Mouse (Mus musculus): Measurements from ENCODE around the gene Vps11. TPM values are rescaled to one million over a fixed set of nuclear protein-coding genes. Genes with fewer than 3 reads are reported as not detected.
A peak's percentile ranks its signal among the peaks of the same experiment; 100 is the strongest.
"Not testable (repeated sequence)": the region's sequence is repeated elsewhere in the genome, so short reads cannot be mapped to it uniquely, and the experiment has no call there.

Vps11 gene
- total and polyA plus RNA-seq, 2 experiments from 2014 or later: 17.7 to 27.8 TPM

- no peaks in the 10 kb centered on the region for H3K9me3 ChIP-seq (replicated peaks; ENCODE audit: control insufficient read depth, low read length)
- peaks cover 23% of the 10 kb centered on the region for H3K4me1 ChIP-seq (ENCODE audit: control insufficient read depth, insufficient read depth)
- H3K27me3 ChIP-seq (ENCODE audit: control insufficient read depth, insufficient read depth, low read length): no peaks in the 10 kb centered on the region
- H3K4me3 ChIP-seq (ENCODE audit: low read depth, low read length): no peak overlapping the region
- no peak for DNase-seq (ENCODE audit: low spot score)
- no peak overlapping the region for H3K4me2 ChIP-seq (ENCODE audit: low read depth, low read length)
- H3K27ac ChIP-seq (ENCODE audit: low read depth): no peak overlapping the region
- TF ChIP-seq CTCF (IDR thresholded peaks at IDR 0.05; ENCODE audit: low read depth) (no peak), EP300 (IDR thresholded peaks at IDR 0.05; ENCODE audit: low read depth) (no peak)
- no peak for ATAC-seq (ENCODE audit: insufficient read depth, low read depth)
- H3K36me3 ChIP-seq (replicated peaks; ENCODE audit: control insufficient read depth, insufficient read depth, low read length): peaks cover 35% of the 10 kb centered on the region
- 87% methylated on average over 5 of the region's 5 CpGs for WGBS
- no peak overlapping the region for H3K9ac ChIP-seq (replicated peaks; ENCODE audit: low read depth, low read length)
Observed at GRCm38 (mm10) chr9:44338574-44338973, 22.9 kb downstream of the Vps11 start.

- no peak for ATAC-seq (ENCODE audit: insufficient read depth, low read depth)
Observed at GRCm38 (mm10) chr9:44337436-44338169, 23.9 kb downstream of the Vps11 start.

DNA sequence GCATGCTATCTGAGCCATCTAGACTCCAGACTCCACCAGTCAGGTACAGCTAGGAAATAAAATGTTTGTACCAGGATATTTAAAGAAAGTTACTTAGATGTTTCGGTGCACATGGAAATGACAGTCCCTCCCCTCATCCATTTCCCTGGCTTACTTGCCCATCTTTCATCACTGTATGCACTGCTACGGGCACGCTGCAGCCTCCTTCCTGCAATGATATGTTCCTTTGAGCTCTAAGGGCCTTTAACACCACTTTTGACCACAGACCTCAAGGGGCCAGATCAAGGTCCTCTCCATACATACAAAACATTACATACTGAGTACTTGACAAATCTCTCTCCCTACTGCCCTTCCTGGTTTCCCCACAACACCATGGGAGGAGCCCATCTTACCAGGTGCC is 24.5 kb downstream of the Vps11 start:
- Histone ChIP-seq H3K9me3 (replicated peaks; ENCODE audit: control insufficient read depth, low read length) (no peaks in the 10 kb centered on the region), H3K4me2 (ENCODE audit: low read depth, low read length) (peak overlapping the region; percentile 98), H3K4me1 (ENCODE audit: control insufficient read depth, insufficient read depth) (peaks cover 14% of the 10 kb centered on the region), H3K27me3 (ENCODE audit: control insufficient read depth, insufficient read depth, low read length) (no peaks in the 10 kb centered on the region), H3K36me3 (replicated peaks; ENCODE audit: control insufficient read depth, insufficient read depth, low read length) (peaks cover 51% of the 10 kb centered on the region), H3K4me3 (ENCODE audit: low read depth, low read length) (peak overlapping the region; percentile 92), H3K27ac (ENCODE audit: low read depth) (no peak overlapping the region), H3K9ac (replicated peaks; ENCODE audit: low read depth, low read length) (peak overlapping the region; percentile 46)
- TF ChIP-seq EP300 (IDR thresholded peaks at IDR 0.05; ENCODE audit: low read depth) (no peak), CTCF (IDR thresholded peaks at IDR 0.05; ENCODE audit: low read depth) (no peak)
- 61% methylated on average over 3 of the region's 3 CpGs for WGBS
- no peak for ATAC-seq (ENCODE audit: insufficient read depth, low read depth)
- no peak for DNase-seq (ENCODE audit: low spot score)

More at GRCm38 (mm10) chr9:44337436-44338169, 23.9 kb downstream of the Vps11 start:
- Histone ChIP-seq H3K9ac (replicated peaks; ENCODE audit: low read depth, low read length) (peak overlapping the region; percentile 46; the same call in 1 of the 2 replicates), H3K4me2 (ENCODE audit: low read depth, low read length) (peak overlapping the region; percentile 98), H3K4me1 (ENCODE audit: control insufficient read depth, insufficient read depth) (peaks cover 21% of the 10 kb centered on the region), H3K27ac (ENCODE audit: low read depth) (no peak overlapping the region), H3K9me3 (replicated peaks; ENCODE audit: control insufficient read depth, low read length) (no peaks in the 10 kb centered on the region), H3K36me3 (replicated peaks; ENCODE audit: control insufficient read depth, insufficient read depth, low read length) (peaks cover 44% of the 10 kb centered on the region), H3K4me3 (ENCODE audit: low read depth, low read length) (peak overlapping the region; percentile 92; the same call in 1 of the 2 replicates), H3K27me3 (ENCODE audit: control insufficient read depth, insufficient read depth, low read length) (no peaks in the 10 kb centered on the region)
- WGBS: 61% methylated on average over 9 of the region's 9 CpGs
- TF ChIP-seq EP300 (IDR thresholded peaks at IDR 0.05; ENCODE audit: low read depth) (no peak), CTCF (IDR thresholded peaks at IDR 0.05; ENCODE audit: low read depth) (no peak)
- no peak for DNase-seq (ENCODE audit: low spot score)

DNA sequence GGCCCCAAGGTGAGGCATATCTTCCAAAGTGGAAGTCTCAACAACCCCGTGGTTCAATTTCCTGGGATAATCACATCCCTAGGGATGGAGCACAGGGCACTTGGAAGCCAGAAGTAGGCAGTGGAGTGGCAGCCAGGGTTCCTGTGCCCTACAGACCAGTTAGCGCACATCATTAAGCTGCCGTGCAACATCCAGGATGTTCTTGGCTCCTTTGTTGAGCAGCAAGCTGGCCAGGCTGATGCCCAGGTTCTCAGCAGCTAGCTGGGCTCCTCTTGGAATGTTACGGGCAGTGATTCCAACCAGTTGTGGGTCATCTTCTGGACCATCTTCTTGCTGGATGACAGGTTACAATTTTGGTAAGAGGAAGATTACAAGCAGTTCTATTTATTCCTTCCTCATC is 25.0 kb downstream of the Vps11 start:
- Histone ChIP-seq H3K4me2 (ENCODE audit: low read depth, low read length) (peak overlapping the region; percentile 98), H3K36me3 (replicated peaks; ENCODE audit: control insufficient read depth, insufficient read depth, low read length) (peaks cover 55% of the 10 kb centered on the region), H3K4me3 (ENCODE audit: low read depth, low read length) (peak overlapping the region; percentile 92), H3K4me1 (ENCODE audit: control insufficient read depth, insufficient read depth) (peaks cover 14% of the 10 kb centered on the region), H3K9ac (replicated peaks; ENCODE audit: low read depth, low read length) (peak overlapping the region; percentile 46)
- H3K9me3 ChIP-seq (replicated peaks; ENCODE audit: control insufficient read depth, low read length); ATAC-seq (ENCODE audit: insufficient read depth, low read depth); H3K27ac ChIP-seq (ENCODE audit: low read depth); H3K27me3 ChIP-seq (ENCODE audit: control insufficient read depth, insufficient read depth, low read length); DNase-seq (ENCODE audit: low spot score): not testable (repeated sequence)
- 31% methylated on average over 4 of the region's 4 CpGs for WGBS

DNA sequence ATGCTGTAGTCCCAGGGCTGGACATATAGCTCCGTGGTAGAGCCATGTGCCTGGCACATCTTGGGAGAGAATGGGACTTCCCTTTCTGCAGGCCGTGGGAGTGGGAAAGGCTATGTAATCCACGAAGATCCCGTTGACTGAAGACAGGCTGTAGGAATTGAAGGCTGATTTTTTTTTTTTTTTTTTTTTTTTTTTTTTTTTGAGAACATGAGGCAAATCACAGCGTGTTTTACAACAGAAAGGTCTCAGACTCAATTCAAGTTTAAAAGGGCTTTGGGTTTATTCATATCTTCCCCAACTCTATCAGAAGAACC is 25.4 kb downstream of the Vps11 start:
- Histone ChIP-seq H3K27me3 (ENCODE audit: control insufficient read depth, insufficient read depth, low read length) (no peaks in the 10 kb centered on the region), H3K4me3 (ENCODE audit: low read depth, low read length) (peak overlapping the region; percentile 92), H3K4me2 (ENCODE audit: low read depth, low read length) (peak overlapping the region; percentile 98), H3K9me3 (replicated peaks; ENCODE audit: control insufficient read depth, low read length) (no peaks in the 10 kb centered on the region), H3K36me3 (replicated peaks; ENCODE audit: control insufficient read depth, insufficient read depth, low read length) (peaks cover 57% of the 10 kb centered on the region), H3K27ac (ENCODE audit: low read depth) (no peak overlapping the region; the same call in 1 of the 2 replicates), H3K9ac (replicated peaks; ENCODE audit: low read depth, low read length) (peak overlapping the region; percentile 94), H3K4me1 (ENCODE audit: control insufficient read depth, insufficient read depth) (peaks cover 14% of the 10 kb centered on the region)
- ATAC-seq (ENCODE audit: insufficient read depth, low read depth): no peak
- DNase-seq (ENCODE audit: low spot score): no peak
- no peak for TF ChIP-seq CTCF (IDR thresholded peaks at IDR 0.05; ENCODE audit: low read depth)
- 3% methylated on average over 5 of the region's 5 CpGs for WGBS

Measured in heart, postnatal 0 days (tissue).